Mouse (Mus musculus): ENCODE results near the gene Erc1.

Erc1 gene

DNA sequence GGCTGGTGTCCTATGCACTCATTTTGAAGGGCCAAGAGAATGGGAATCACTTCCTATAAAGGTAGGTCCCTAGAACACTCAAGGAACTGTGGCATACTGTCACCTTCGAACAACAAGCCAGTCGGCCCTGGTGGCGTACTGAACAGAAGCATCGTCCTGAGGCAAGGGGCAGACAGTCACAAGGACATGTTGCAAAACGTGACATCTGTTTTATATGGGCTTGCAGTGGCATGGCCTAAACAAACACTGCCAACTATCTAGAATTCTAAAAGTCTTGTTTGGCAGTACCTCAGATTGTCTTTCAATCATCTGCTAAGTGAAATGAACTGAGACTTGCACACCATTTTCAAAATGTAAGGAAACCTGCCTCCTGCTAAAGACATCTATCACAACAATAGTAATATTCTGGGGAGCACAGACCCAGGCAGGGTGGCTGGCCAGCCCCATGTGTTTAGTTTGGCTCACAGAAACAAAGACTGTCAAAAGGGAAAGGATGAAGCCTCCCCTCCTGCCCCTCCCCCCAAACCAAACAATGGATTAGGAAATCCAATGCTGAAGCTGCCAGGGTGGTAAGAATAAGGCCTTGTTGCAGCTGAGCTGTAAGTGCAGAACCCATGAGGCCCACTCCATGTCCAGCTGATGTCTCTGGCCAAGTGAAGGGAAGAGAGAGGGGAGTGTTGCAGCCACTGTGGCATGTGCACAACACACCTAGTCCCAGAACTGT is 262.2 kb downstream of the Erc1 start:
- DNase-seq: peak; percentile 27

DNA sequence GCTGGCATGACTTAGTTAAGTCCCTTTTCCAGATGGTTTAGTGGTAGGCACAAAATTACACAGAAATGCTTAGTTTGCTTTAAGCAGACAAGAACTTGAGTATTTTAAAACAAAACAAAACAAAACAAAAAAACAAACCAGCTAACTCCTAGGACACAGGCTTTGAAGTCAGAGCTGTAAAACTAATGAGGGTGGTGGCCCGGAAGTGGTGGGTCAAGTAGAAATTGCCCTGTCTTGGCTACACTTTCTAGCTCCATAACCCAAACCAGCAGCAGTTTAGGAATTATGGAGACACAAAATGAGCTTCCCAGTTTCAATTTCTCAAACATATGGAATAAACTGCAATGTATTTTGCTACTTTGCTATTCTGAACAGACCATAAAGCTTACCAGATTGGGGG is 263.9 kb downstream of the Erc1 start:
- no peak for DNase-seq

DNA sequence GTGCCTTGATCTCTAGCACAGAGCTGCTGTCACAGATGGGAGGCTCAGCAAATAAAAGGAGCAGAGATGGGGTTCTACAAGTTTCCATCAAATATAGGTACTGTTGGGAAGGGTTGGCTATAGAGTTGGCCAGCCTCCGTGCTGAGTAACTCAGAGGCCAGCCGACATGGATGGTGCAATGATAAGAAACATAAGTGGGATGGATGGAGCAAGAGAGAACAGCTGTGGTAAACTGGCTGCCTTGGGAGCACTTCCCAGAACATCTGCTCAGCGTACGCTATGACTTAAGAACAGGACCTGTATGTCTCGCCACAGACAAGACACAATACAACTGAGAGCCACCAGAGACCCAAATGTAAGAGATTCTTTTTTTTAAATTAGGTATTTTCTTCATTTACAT is 264.8 kb downstream of the Erc1 start:
- DNase-seq: no peak

DNA sequence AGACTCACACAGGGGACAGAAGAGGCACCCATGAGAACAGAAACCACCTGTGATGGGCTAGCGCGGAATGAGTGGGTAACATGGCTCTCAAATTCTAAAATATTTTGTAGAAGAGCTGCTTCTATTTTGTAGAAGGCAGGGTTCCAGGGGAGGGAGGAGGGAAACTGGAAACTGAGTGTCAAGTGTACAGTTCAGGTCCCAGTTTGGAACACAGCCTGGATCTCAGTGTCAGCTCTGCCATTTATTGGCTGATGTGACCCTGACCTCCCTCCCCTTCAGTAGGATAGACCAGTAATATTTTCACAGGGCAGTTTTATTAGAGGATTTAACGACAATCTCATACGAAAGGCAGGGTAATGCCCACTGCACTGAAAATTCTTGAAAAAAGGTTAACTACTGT is 271.3 kb downstream of the Erc1 start:
- no peak for DNase-seq

DNA sequence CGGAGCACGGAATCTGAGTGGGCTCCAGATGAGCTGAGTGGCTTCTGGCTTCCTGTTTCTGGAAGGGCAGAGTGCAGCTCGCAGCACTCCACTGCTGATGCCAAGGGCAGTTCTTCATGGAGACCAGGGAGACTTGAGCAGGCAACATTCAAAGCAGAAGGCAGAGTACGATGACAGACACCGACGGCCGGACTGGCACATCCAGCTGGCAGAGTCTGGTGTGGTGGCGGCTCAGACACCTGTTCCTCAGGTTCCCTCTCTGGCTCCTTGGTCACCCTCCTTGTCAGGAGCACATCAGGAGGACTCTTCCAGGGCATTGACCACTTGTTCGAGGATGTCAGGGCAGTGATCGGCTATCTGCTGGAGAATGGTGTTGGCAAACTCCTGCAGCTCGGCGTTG is 272.6 kb downstream of the Erc1 start:
- DNase-seq: no peak

DNA sequence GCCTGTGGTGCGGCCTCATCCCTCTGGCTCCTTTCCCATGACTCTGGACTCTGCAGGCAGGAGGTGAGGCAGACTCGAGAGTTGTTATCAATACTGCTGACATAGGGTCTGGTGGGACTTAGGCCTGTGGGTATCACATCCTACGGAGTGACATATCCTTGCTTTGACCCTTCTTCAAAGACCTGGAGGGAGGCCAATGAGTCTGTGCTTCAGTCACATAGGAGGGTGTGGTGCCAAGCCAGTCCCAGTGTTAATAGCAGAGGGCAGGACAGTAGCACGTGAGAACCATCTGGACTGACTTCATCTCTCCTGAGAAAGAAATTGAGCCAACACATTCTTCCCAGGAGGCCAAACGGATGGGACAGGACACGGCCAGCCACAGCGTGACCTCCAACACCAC is 275.7 kb downstream of the Erc1 start:
- DNase-seq: no peak

DNA sequence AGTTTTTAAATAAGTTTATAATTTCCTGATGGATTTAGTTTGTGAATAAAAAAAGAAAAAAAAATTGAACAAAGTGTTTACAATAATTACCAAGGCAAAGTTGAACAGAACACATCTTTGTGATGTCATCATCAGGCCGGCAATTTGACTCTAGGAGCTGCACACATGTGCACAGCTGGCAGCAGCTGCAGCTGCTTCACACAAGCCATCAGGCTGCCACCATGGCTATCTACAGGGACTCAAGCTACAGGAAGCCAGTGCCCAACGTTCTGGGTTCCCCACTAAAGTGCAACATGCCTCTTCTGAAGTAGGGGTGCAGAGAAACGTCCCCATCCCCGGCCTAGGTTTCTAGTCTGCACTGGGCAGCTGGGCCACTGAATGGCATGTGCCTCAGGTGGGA is 277.2 kb downstream of the Erc1 start:
- DNase-seq: no peak

DNA sequence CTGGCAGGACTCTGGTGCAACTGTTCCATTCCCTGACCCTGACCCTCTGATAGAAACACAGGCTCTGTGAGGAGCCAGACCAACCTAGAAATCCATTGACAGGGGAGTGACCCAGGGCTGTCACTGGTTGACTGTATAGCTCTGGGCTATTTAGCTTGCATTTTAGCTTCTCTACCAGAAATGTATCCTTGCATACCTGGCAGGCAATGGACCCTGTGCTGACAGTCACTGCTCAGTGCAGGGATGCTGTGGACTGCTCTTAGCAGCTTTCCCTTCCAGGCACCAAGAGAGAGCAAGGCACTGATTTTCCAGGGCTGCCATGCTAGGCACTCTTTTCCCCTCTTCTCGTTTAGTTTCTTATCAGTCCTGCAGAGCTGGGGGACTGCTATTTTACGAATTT is 279.6 kb downstream of the Erc1 start:
- DNase-seq: no peak

DNA sequence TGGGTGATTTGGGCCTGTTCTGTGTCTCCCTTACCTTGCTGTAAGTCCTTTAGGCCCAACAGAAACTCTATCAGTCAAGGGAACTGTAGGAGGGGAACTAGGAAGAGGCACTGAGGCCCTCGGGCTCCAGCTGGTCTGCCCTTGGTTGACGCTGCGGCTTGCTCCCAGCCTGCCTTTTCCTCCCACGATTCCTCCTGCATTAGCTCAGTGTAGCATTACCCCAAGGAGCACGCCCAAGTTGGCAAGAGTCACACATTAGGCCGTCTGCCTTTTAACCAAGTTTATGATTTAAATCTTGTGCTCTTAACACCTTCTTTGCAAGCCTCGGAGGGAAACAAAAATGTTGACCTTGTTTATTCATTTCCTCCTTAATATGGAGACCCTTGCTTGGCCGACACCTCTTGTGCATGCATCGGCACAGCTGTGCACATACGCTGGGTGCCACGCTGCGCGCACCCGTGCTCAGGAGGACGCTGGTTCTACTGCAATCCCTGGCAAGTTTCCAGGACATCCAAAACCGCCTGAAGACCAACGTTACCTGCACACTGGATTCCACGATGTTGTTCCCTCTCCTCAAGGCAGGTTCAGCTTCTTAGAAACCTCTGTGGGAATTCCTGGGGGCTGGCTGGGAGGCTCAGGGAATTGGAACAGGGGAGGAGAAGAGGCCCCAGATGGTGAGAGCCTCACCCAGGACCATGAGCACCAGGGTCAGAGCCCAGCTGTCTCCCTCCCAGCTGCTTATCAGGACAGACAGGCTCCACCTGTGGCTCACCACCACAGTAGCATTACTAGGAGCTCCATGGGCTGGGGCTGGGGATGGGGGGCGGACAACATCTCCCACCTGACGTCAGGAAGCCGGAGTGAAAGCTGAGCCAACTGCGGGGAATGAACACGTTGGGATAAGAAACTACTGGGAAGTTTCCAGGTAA is 282.3 kb downstream of the Erc1 start:
- no peak for DNase-seq

DNA sequence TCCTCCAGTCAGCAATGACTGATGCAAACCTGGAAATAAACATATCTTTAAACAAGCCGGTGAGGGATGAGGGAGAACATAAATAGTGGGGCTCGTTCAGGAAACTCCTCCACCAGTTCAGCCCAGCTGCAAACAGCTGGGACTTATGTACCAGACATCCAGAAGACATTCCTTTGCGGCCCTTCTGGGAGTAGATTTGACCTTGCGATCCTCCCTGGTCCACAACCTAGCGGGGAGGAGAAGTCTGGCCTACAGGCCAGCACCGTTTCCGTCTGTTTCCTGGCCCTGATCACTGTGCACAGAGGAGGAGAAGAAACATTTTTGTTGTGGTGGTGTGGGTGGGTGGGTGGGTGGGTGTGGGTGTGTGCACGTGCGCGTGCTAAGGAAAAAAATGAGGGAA is 285.4 kb downstream of the Erc1 start:
- no peak for DNase-seq

DNA sequence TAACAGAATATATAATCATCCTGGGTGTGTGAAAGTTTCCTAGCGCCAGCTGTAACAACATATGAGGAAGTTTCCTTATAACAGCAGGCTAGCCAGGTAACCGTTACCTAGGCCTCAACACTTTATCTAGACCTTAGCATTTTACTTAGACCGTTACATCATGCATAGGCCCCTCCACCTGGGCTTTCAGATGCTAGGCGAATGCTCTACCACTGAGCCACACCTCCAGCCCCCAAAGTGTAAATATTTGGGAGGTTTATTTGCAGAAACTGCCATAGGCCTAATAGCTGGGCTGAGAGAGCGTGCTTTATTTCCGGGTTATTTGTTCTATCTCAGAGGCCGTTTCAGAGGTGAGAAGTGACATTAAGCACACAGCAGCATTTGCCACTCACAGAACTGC is 289.1 kb downstream of the Erc1 start:
- no peak for DNase-seq

DNA sequence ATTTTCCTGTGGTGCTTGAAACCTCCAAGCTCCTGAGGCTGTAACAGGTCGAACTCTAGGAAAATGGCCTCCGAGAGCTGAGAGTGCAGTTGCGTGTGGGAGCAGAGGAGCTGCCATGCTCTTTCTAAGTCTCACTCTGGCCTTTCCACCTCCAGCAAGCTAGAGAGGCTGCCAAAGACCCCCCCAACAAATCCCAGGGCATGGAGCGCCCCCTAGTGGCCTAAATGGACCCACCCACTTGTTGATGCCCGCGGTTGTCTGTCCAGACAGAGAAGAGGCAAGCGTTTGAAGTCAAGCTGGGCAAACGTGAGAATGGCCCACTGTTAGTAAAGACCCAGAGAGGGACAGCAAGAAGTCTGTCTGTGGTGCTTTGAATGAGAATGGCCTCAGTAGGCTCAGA is 293.5 kb downstream of the Erc1 start:
- peak; percentile 14 for DNase-seq

DNA sequence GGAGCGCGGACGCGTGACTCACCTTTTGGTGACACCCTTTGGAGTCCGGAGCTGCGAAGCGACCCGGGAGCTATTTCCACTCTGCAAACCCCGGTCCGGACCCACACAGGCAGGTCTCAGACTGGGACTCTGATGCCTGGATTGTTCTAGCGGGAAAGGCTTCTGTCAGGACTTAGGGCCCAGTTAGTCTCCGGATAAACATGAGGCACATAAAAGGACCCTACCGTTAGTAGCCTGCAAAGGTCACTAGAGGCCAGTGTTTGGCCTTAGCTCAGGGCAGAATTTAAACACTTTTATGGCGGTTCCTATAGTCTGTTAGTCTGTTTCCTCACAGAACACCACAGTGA is 303.5 kb downstream of the Erc1 start:
- no peak for DNase-seq

DNA sequence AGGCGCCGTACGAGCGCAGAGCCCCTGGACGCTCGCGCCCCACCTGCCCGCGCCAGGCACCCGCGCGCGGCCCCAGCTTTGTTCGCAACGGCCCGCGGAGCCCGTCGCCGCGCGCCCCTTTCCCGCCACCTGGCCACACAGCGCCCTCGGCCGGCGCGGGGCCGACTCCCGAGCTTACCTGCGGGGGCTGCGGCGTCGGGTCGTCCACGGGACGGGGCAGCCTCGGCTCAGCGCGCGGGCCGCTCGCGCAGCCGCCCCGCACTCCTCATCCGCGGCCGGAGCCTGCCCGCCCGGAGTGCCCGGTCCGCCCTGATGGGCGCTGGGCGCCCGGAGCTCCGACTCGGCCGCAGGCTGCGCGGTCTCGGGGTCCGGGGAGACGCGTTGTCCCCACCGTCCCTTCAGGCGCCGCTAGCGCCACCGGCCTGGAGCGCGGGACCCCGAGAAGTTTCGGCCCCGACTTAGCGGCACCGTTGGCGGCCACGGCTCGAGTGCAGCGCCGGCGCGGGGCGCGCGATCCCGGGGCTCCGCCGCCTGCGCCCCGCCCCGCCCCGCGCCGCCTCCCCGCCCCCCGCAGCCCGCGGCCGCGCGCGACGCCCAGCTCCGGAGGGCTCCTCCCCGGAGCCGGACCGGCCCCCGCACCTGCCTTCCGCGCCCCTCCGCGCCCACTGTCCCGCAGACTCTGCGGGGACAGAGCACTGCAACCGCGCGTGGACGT is 304.0 kb downstream of the Erc1 start, which contains the start of gene Wnt5b:
Wnt5b (minus strand) TSS at position 545 of the 715 bp plus-strand sequence.
- DNase-seq: no peak

DNA sequence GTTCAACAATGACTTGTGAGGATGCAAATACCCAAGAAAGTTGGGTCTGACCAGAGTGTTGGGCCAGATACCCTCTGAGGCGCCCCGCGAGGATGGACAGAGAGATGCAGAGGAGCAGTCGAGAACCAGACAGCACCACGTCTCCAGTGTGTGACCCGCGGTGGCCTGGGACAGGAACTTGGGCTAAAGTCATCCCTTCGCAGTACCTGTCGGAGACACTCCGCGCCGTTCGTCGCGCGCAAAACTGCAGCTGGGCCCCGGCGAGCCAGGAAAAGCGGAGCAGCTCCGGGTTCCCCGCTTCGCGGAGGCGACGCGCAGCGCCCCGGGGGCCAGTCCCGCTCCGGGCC is 304.5 kb downstream of the Erc1 start:
- DNase-seq: no peak

DNA sequence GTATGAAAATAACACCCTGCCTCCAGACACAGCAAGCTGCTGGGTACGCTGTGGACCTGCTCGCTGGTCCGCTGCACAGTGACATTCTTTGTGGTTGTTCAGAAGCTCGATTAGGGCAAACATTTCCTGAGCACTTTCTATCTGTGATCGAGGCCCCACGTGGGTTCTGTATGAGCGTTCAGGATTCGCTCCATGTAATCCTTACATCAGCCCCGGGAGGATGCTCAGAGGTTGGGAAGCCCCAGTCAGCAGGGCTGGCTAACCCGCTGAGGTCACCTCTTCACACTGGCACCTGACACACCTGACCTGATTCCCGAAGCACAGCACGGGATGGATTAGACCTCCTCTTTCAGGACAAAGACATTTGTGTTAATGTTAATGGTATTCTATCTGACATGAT is 312.1 kb downstream of the Erc1 start:
- DNase-seq: no peak

DNA sequence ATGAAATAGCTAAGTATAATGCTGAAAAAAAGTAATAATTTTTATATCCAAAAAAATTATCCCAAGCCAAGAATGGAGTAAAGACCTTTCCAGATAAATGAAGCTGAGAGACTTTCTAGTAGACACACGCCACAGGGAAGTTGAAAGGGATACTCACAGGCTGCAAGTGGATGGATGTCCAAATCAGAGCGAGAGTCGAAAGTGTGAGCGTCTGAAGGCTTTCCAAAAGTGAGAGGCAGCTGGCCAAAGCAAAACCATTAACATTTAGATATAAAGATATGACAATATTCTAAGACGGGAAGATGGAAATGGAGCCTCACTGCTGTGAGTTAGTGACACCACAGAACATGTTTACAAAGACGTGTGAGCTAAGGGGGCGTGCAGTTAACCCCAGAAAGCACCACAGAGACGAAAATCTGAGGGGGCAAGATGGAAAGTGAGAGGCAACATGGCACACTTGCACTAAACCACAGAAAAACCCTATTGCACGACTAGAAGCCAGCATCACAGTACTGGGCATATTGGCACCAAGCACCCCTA is 314.7 kb downstream of the Erc1 start:
- no peak for DNase-seq

DNA sequence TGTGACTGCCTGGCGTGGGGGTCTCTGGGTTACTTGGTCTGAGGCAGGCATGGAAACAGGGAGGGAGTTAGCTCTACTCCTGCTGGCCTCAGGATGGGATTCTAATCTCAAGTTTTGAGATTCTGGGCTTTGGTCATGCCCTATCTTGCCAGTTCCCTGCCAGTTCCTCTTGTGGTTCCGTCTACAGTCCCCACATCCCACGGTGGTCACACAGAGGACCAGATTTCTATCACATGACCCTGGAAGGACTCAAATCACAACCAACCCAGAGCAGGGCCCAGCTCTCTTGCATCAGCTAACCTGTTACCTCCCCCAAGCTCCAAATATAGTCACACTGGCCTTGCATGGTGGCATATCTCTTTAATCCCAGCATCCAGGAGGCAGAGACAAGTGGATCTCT is 318.3 kb downstream of the Erc1 start:
- DNase-seq: no peak

DNA sequence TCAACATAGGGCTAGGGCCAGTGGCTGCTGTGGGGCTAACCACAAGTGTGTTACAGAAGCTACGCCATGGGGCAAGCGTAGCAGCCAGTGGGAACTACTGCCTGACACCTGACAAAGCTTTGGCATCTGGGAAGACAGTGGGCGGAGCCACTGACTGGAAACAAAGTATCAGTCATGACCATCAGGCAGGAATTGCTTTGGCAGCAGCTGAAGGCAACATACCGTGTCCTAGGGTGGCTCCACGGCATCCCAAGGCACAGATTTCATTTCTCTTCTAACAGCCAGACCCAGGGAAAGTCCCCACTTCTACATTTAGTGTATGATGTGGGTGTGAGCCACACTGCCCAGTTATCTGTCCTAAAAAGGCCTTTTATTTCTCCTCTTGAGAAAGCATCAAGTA is 321.5 kb downstream of the Erc1 start:
- DNase-seq: no peak

DNA sequence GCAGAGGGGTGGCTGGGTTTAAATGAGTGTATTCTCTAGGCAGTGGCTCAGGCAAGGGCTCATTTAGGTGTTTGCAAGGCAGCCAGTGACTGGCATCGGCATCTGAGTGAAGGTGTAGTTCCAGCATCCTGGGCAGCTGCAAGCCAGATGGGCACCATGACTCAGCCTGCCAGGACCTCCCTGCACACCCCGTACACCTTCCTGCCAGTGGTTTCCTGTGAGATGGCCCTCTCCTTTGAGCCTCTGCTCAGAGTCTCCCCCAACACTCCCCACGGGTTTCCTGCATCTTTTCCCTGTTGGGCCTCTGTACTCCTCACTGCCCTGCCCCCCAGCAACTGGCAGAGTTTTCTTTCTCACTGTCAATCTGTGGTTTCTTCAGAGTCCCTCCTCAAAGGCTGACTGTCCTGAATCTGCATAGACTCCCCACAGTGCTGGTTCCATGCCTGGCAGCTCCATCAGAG is 326.0 kb downstream of the Erc1 start:
- no peak for DNase-seq

DNA sequence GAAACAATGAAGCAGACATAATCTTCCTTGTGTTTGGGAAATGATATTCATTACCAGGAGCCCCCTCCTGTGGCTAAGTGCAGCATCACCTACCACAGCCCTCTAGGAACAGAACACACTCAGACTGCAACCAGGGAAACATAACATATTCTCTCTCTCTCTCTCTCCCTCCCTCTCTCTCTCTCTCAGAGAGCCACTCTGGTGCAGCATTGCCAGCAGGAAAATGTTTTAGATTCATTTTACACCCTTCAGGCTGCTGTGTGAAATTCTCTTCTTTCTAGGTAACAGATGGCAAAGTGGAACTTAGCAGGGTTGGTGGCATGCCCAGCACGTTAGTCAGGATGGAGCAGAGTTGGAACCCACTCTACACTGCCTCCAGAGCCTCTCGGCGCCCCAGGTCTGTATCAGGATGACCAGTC is 326.5 kb downstream of the Erc1 start:
- no peak for DNase-seq

Measured in liver (tissue).